In genomic region chr17:24151382-24151781, GRCm38 (mm10) we compare ENCODE assay signal across 8 mouse cellular contexts. TPM values are rescaled to one million over a fixed set of nuclear protein-coding genes. Genes with fewer than 3 reads are reported as not detected.
A peak's percentile ranks its signal among the peaks of the same experiment; 100 is the strongest.
DNase-seq lines count a peak whose midpoint lies in the region; ATAC-seq and TF ChIP-seq lines count a peak whose summit lies in the region.

No protein-coding gene starts in this region.

- ATAC-seq in lung, postnatal 0 days, result no peak
- ATAC-seq in forebrain, embryonic 14.5 days, result no peak
- ATAC-seq in limb, embryonic 15.5 days (ENCODE audit: insufficient number of reproducible peaks, low FRiP score, low TSS enrichment, low read depth), result no peak
- no peak for ATAC-seq in stomach, embryonic 15.5 days (ENCODE audit: insufficient read depth, low FRiP score, low read depth)

- WGBS in lung, postnatal 0 days, result 15% methylated on average over 7 of the region's 7 CpGs
- WGBS in lung, adult 2 months, result 13% methylated on average over 7 of the region's 7 CpGs
- 14% methylated on average over 7 of the region's 7 CpGs for WGBS in forebrain, embryonic 14.5 days
- 9% methylated on average over 7 of the region's 7 CpGs for WGBS in limb, embryonic 15.5 days
- 13% methylated on average over 7 of the region's 7 CpGs for WGBS in stomach, embryonic 15.5 days

- H3K27ac ChIP-seq in lung, postnatal 0 days (ENCODE audit: low read length), result no peak overlapping the region
- no peak overlapping the region for H3K27ac ChIP-seq in forebrain, embryonic 14.5 days (ENCODE audit: low read depth, low read length)
- H3K27ac ChIP-seq in limb, embryonic 15.5 days, result no peak overlapping the region
- H3K27ac ChIP-seq in stomach, embryonic 15.5 days, result peak overlapping the region; percentile 67; the same call in 1 of the 2 replicates

- no peak for TF ChIP-seq CTCF in lung, postnatal 0 days (IDR thresholded peaks at IDR 0.05)
- TF ChIP-seq CTCF in lung, adult 2 months (IDR thresholded peaks at IDR 0.05; ENCODE audit: insufficient read depth, low read length), result no peak

- TF ChIP-seq EP300 in lung, postnatal 0 days (IDR thresholded peaks at IDR 0.05), result no peak

- no peaks in the 10 kb centered on the region for H3K9me3 ChIP-seq in lung, postnatal 0 days (ENCODE audit: low read length)
- no peaks in the 10 kb centered on the region for H3K9me3 ChIP-seq in forebrain, embryonic 14.5 days (replicated peaks; ENCODE audit: control insufficient read depth, low read length)
- H3K9me3 ChIP-seq in limb, embryonic 15.5 days, result no peaks in the 10 kb centered on the region
- H3K9me3 ChIP-seq in stomach, embryonic 15.5 days, result no peaks in the 10 kb centered on the region

- no peak for DNase-seq in lung, postnatal 0 days (ENCODE audit: low spot score)
- DNase-seq in lung, adult 2 months, result no peak
- DNase-seq in forebrain, embryonic 14.5 days (ENCODE audit: low spot score), result no peak
- no peak for DNase-seq in left cerebral cortex, adult 11 months (ENCODE audit: low spot score)
- no peak for DNase-seq in right cerebral cortex, postnatal 10 days (ENCODE audit: low spot score in 2 of 2)
- DNase-seq in right cerebral cortex, adult 2 months (ENCODE audit: low spot score in 2 of 2), result no peak

- no peaks in the 10 kb centered on the region for H3K27me3 ChIP-seq in lung, postnatal 0 days (replicated peaks; ENCODE audit: insufficient read depth, low read length)
- H3K27me3 ChIP-seq in forebrain, embryonic 14.5 days (replicated peaks; ENCODE audit: control insufficient read depth, insufficient read depth, low read length), result no peaks in the 10 kb centered on the region
- H3K27me3 ChIP-seq in limb, embryonic 15.5 days, result no peaks in the 10 kb centered on the region
- no peaks in the 10 kb centered on the region for H3K27me3 ChIP-seq in stomach, embryonic 15.5 days (replicated peaks)

- peaks cover 6% of the 10 kb centered on the region; the same call in 1 of the 2 replicates for H3K4me1 ChIP-seq in lung, postnatal 0 days (ENCODE audit: insufficient read depth, low read depth, low read length)
- H3K4me1 ChIP-seq in lung, adult 2 months (ENCODE audit: control insufficient read depth, insufficient read depth, low read length), result 0 out of 2 replicates have a peak, but pooled peaks cover 3% of the 10 kb centered on the region
- H3K4me1 ChIP-seq in forebrain, embryonic 14.5 days (ENCODE audit: control insufficient read depth, insufficient read depth, low read length), result peaks cover 4% of the 10 kb centered on the region; the same call in 1 of the 2 replicates
- peaks cover 16% of the 10 kb centered on the region for H3K4me1 ChIP-seq in limb, embryonic 15.5 days
- peaks cover 5% of the 10 kb centered on the region; the same call in 1 of the 2 replicates for H3K4me1 ChIP-seq in stomach, embryonic 15.5 days

- no peak overlapping the region for H3K4me3 ChIP-seq in lung, postnatal 0 days (ENCODE audit: low read depth, low read length)
- no peak overlapping the region for H3K4me3 ChIP-seq in lung, adult 2 months (replicated peaks; ENCODE audit: extremely low read depth, low read depth, low read length)
- no peak overlapping the region for H3K4me3 ChIP-seq in forebrain, embryonic 14.5 days (ENCODE audit: low read depth, low read length)
- H3K4me3 ChIP-seq in limb, embryonic 15.5 days, result peak overlapping the region; percentile 40
- H3K4me3 ChIP-seq in stomach, embryonic 15.5 days (replicated peaks), result peak overlapping the region; percentile 44

- no peaks in the 10 kb centered on the region for H3K36me3 ChIP-seq in lung, postnatal 0 days (ENCODE audit: insufficient read depth, low read length)
- H3K36me3 ChIP-seq in forebrain, embryonic 14.5 days (ENCODE audit: control insufficient read depth, insufficient read depth, low read length), result no peaks in the 10 kb centered on the region
- peaks cover 4% of the 10 kb centered on the region; the same call in 1 of the 2 replicates for H3K36me3 ChIP-seq in limb, embryonic 15.5 days
- H3K36me3 ChIP-seq in stomach, embryonic 15.5 days, result no peaks in the 10 kb centered on the region

- no peak overlapping the region for H3K9ac ChIP-seq in lung, postnatal 0 days (replicated peaks; ENCODE audit: low read depth)
- no peak overlapping the region for H3K9ac ChIP-seq in forebrain, embryonic 14.5 days (ENCODE audit: low read length)
- no peak overlapping the region for H3K9ac ChIP-seq in limb, embryonic 15.5 days
- H3K9ac ChIP-seq in stomach, embryonic 15.5 days, result no peak overlapping the region

- H3K4me2 ChIP-seq in lung, postnatal 0 days (replicated peaks; ENCODE audit: low read depth, low read length), result peak overlapping the region; percentile 81
- H3K4me2 ChIP-seq in forebrain, embryonic 14.5 days (ENCODE audit: low read length), result peak overlapping the region; percentile 59; the same call in 1 of the 2 replicates
- peak overlapping the region; percentile 85 for H3K4me2 ChIP-seq in limb, embryonic 15.5 days
- H3K4me2 ChIP-seq in stomach, embryonic 15.5 days, result peak overlapping the region; percentile 85

- TF ChIP-seq POLR2A in lung, adult 2 months (IDR thresholded peaks at IDR 0.05; ENCODE audit: borderline replicate concordance, extremely low read depth, low read depth, low read length), result no peak

RNA-seq across cellular contexts. Expression of gene Pdpk1, which starts 0.7 kb away (rescaled TPM):
- 26.4 and 32.3 TPM in 2 replicates for polyA plus RNA-seq in lung, postnatal 0 days (2015; fragmentation: Nextera tagmentation; extraction: Ambion mirVana)
- 16.4 and 19.8 TPM in 2 replicates for polyA plus RNA-seq in lung, adult 2 months (2012; rRNA removed)
- 42.6 and 59.0 TPM in 2 replicates for polyA plus RNA-seq in forebrain, embryonic 14.5 days (2014; fragmentation: Nextera tagmentation; extraction: Ambion mirVana)
- 38.6 and 50.0 TPM in 2 replicates for polyA plus RNA-seq in limb, embryonic 15.5 days (2015; fragmentation: Nextera tagmentation; extraction: Ambion mirVana)
- polyA plus RNA-seq in stomach, embryonic 15.5 days (2015; fragmentation: Nextera tagmentation; extraction: Ambion mirVana), result 36.1 and 38.9 TPM in 2 replicates

RNA-seq across cellular contexts. Expression of gene Amdhd2, which starts 12.2 kb away (rescaled TPM):
- 44.1 and 44.2 TPM in 2 replicates for polyA plus RNA-seq in lung, postnatal 0 days (2015; fragmentation: Nextera tagmentation; extraction: Ambion mirVana)
- polyA plus RNA-seq in lung, adult 2 months (2012; rRNA removed), result 58.3 and 58.8 TPM in 2 replicates
- polyA plus RNA-seq in forebrain, embryonic 14.5 days (2014; fragmentation: Nextera tagmentation; extraction: Ambion mirVana), result 28.4 and 29.6 TPM in 2 replicates
- 30.0 and 30.7 TPM in 2 replicates for polyA plus RNA-seq in limb, embryonic 15.5 days (2015; fragmentation: Nextera tagmentation; extraction: Ambion mirVana)
- polyA plus RNA-seq in stomach, embryonic 15.5 days (2015; fragmentation: Nextera tagmentation; extraction: Ambion mirVana), result 25.1 and 29.3 TPM in 2 replicates

RNA-seq across cellular contexts. Expression of gene Atp6v0c, which starts 18.1 kb away (rescaled TPM):
- polyA plus RNA-seq in lung, postnatal 0 days (2015; fragmentation: Nextera tagmentation; extraction: Ambion mirVana), result 566 and 620 TPM in 2 replicates
- polyA plus RNA-seq in lung, adult 2 months (2012; rRNA removed), result 880 and 1,077 TPM in 2 replicates
- polyA plus RNA-seq in forebrain, embryonic 14.5 days (2014; fragmentation: Nextera tagmentation; extraction: Ambion mirVana), result 1,021 and 1,033 TPM in 2 replicates
- 488 and 521 TPM in 2 replicates for polyA plus RNA-seq in limb, embryonic 15.5 days (2015; fragmentation: Nextera tagmentation; extraction: Ambion mirVana)
- 495 and 512 TPM in 2 replicates for polyA plus RNA-seq in stomach, embryonic 15.5 days (2015; fragmentation: Nextera tagmentation; extraction: Ambion mirVana)

RNA-seq across cellular contexts. Expression of gene Tbc1d24, which starts 54.0 kb away (rescaled TPM):
- polyA plus RNA-seq in lung, postnatal 0 days (2015; fragmentation: Nextera tagmentation; extraction: Ambion mirVana), result 1.8 and 1.9 TPM in 2 replicates
- polyA plus RNA-seq in lung, adult 2 months (2012; rRNA removed), result 13.9 and 30.2 TPM in 2 replicates
- 10.5 and 15.0 TPM in 2 replicates for polyA plus RNA-seq in forebrain, embryonic 14.5 days (2014; fragmentation: Nextera tagmentation; extraction: Ambion mirVana)
- polyA plus RNA-seq in limb, embryonic 15.5 days (2015; fragmentation: Nextera tagmentation; extraction: Ambion mirVana), result 7.3 and 7.4 TPM in 2 replicates
- 5.0 and 6.3 TPM in 2 replicates for polyA plus RNA-seq in stomach, embryonic 15.5 days (2015; fragmentation: Nextera tagmentation; extraction: Ambion mirVana)

RNA-seq across cellular contexts. Expression of gene Ntn3, which starts 57.9 kb away (rescaled TPM):
- polyA plus RNA-seq in lung, postnatal 0 days (2015; fragmentation: Nextera tagmentation; extraction: Ambion mirVana), result 2.3 and 2.5 TPM in 2 replicates
- polyA plus RNA-seq in lung, adult 2 months (2012; rRNA removed), result 8.2 and 10.4 TPM in 2 replicates
- polyA plus RNA-seq in forebrain, embryonic 14.5 days (2014; fragmentation: Nextera tagmentation; extraction: Ambion mirVana), result 2.6 and 3.0 TPM in 2 replicates
- polyA plus RNA-seq in limb, embryonic 15.5 days (2015; fragmentation: Nextera tagmentation; extraction: Ambion mirVana), result 8.8 and 13.8 TPM in 2 replicates
- polyA plus RNA-seq in stomach, embryonic 15.5 days (2015; fragmentation: Nextera tagmentation; extraction: Ambion mirVana), result 8.1 and 8.5 TPM in 2 replicates

Comparison
In these comparisons a context has a peak if more than half of its experiments do, and no peak if none do; other contexts are left out.
1. H3K4me3 ChIP-seq: peak in limb, embryonic 15.5 days (single experiment) and stomach, embryonic 15.5 days (single experiment); none in lung, postnatal 0 days (single experiment), lung, adult 2 months (single experiment) and forebrain, embryonic 14.5 days (single experiment).
2. Peak in every context shown above with its lines, with median percentiles within 50 percentile points of each other: H3K4me2 ChIP-seq.